Mouse (Mus musculus) thymus, postnatal 4 days (tissue): ENCODE results near the gene Shroom1.

Experiments used
- DNase-seq: peaks from one replicate; pipeline ENCODE4 v3.0.0; 2021

Gene Shroom1

GRCm38 (mm10) chr11:53447996-53448395 lies 9.0 kb upstream of the Shroom1 start:
- no peak for DNase-seq

DNA sequence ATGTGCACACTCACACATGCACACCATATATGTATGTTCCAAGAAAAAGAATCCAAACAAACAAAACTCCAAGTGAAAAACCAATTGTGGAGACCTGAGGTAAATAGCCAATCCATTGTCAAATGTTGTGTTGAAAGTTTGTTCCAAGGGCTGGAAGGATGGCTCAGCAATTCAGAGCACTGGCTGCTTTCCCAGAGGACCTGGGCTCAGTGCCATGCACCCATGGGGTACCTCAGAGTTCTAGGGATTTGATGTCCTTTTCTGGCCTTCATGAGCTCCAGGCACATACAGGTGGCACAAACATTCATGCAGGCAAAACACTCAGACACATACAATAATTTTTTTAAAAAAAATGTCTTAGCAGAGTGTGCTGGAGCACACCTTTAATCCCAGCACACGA lies 8.5 kb upstream of the Shroom1 start:
- no peak for DNase-seq

GRCm38 (mm10) chr11:53450070-53450705 lies 6.8 kb upstream of the Shroom1 start:
- peak; percentile 44 for DNase-seq

GRCm38 (mm10) chr11:53451361-53451760 lies 5.6 kb upstream of the Shroom1 start:
- no peak for DNase-seq

DNA sequence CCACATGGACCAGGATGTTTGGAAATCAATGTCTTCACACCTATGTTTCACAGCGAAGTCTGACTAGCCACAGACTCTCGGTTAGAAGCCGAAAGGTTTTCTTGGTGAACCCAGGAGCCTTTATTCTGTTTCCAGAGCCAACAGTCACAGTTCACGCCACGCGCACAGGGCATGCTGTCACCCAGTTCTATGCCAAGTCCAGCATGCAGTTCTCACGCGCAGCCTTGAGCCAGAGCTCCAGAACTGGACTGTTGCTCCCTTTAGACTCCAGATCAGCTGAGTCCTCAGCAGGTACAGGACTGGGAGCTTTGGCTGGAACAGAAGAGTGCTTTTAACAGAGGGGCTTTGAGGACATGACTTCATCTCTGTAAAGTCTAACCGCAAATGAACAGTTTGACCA lies 4.6 kb upstream of the Shroom1 start:
- no peak for DNase-seq

DNA sequence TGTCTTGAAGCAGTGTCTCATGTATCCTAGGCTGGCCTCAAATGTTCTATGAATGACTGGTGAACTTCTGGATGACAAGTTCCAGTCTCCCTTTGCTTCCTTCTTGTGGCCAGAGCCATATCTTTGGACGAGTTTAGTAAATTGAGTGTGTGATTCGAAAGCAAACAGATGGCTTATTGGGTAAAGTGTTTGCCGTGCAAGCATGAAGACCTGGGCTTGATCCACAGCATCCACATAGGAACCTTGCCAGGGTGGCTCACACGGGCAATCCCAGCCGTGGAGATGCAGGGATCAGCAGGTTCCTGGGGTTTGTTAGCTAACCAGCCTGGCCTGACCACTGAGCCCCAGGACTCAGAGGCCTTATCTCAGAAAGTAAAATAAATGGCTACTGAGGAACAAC lies 4.0 kb upstream of the Shroom1 start:
- DNase-seq: no peak

GRCm38 (mm10) chr11:53457372-53457954 lies 458 bp downstream of the Shroom1 start:
- no peak for DNase-seq

DNA sequence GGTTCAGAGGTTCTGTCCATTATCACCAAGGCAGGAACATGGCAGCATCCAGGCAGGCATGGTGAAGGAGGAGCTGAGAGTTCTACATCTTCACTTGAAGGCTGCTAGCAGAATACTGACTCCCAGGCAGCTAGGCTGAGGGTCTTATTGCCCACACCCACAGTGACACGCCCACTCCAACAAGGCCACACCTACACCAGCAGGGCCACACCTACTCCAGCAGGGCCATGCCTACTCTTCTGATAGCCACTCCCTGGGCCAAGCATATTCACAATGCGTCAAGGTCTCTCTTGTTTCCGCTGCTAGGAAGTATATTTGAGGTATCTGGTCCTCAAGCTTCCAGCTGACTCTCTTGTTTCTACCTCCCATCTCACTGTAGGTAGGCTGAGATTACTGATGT lies 2.0 kb downstream of the Shroom1 start:
- no peak for DNase-seq

- DNase-seq: no peak
Observed at GRCm38 (mm10) chr11:53460192-53460591, 3.2 kb downstream of the Shroom1 start.

- DNase-seq: no peak
Observed at GRCm38 (mm10) chr11:53461727-53462126, 4.7 kb downstream of the Shroom1 start.

DNA sequence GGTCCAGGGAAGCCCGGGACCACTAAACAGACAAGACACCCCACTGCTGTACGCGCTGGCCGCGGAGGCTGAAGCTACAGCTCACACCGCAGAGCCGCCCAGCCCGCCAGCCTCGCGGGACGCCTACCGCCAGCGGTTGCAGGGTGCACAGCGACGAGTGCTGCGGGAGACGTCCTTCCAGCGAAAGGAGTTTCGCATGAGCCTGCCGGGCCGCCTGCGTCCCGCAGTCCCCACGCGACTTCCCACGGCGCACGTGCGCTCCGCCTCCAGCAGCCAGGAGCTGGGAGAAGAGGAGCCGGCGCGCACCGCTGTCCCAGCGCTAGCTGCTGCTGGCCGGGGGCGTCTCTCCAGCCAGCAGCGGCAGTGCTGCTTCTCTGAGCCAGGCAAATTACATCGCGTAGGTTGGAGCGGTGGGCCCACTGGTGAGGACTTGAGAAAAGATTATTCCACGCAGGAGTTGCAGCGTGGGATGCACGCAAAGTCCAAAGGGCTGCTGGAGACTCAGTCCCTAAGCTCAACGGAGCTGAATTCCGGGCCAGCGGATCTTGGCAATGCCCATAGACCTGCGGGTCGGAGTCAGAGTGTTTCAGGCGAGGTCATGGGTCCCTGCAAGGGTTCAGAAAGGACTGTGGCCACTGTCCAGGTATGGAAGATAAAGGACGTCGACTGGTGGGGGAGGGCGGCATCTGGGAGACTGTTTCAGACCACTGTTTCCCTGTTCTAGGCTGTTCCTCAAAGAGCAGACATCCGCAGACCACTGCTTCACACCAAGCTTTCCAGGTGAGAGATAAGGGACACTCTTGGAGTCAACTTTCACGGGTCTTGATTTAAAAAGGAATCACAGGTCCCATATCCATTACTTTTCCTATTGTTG lies 6.8 kb downstream of the Shroom1 start:
- DNase-seq: peak; percentile 40

GRCm38 (mm10) chr11:53466231-53466971 lies 9.4 kb downstream of the Shroom1 start:
- DNase-seq: peak; percentile 85

- no peak for DNase-seq
Observed at GRCm38 (mm10) chr11:53469294-53469967, 12.4 kb downstream of the Shroom1 start.

- DNase-seq: peak; percentile 95
Observed at GRCm38 (mm10) chr11:53469968-53470695, 13.1 kb downstream of the Shroom1 start, which contains the start of gene Gm9837. Gene Gm9837, minus strand, starts transcription at chr11:53470479.

DNA sequence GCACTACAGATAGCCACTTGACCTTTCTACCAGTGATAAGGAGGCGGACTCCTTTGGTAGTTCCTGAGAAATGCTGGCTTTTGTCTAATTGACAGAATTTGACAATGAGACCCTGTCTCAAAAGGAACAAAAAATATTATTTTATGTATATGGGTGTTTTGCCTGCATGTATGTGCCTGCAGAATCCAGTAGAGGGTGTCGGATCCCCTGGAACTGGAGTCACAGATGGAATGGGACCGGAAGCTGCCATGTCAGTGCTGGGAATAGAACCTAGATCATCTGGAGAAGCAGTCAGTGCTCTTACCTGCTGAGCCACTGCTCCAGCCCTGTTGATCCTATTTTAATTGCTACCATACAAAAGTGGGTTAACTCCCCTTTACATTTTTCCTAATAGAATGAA lies 15.7 kb downstream of the Shroom1 start:
- no peak for DNase-seq

DNA sequence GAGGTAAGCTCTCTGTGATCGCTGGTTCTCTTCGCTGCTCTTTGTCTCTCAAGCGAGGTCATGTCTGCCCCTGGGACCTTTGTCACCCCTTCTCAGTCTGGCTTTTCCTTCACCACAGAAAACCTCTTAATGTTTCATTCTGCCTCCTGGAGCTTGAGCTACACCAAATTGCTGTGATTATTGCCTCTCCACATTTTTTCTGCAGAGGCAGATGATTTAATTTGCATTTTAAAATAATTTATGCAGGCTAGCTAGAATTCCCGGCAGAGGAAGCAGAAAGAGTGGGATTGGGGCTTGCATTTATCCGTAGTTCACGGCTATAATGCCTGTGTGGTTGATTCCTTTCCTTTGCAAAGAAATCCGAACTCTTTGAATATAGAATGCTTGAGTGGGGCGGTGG lies 18.6 kb downstream of the Shroom1 start:
- DNase-seq: no peak

- DNase-seq: no peak
Observed at GRCm38 (mm10) chr11:53477833-53478232, 20.8 kb downstream of the Shroom1 start.

DNA sequence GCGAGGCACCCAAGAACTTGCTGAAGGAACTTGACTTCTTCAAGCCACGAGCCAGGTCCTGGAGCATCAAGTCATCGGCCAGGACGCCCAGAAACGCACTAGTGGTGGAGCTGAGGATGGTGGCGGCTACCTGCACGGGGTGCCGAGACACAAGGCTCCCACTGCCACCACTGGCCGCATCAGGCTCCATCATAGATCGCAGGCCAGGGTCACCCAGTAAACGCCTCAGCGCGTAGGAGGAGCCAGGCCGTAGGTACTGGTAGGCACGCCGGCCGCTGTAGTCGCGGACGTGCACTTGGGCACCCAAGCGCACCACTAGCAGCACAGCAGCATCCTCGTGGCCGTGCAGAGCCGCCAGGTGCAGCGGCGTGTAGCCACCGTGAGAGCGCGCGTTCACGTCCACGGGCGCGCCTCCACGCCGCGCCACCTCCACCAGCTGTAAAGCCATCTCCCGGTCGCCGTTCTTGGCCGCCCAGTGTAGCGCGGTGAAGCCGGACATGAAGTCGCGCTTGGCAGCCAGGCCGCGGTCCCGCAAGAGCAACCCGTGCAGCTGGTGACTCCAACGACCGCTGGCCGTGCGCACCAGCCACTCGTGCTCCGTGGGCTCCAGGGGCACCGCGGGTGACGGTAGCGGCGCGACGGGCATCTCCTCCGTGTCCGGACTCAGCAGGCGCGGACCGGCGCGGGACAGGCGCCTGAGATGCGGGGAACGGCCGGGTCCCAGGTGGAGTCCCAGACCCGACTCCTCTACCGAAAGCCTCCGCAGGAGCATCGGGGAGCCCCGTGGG lies 21.6 kb downstream of the Shroom1 start:
- peak; percentile 27 for DNase-seq

DNA sequence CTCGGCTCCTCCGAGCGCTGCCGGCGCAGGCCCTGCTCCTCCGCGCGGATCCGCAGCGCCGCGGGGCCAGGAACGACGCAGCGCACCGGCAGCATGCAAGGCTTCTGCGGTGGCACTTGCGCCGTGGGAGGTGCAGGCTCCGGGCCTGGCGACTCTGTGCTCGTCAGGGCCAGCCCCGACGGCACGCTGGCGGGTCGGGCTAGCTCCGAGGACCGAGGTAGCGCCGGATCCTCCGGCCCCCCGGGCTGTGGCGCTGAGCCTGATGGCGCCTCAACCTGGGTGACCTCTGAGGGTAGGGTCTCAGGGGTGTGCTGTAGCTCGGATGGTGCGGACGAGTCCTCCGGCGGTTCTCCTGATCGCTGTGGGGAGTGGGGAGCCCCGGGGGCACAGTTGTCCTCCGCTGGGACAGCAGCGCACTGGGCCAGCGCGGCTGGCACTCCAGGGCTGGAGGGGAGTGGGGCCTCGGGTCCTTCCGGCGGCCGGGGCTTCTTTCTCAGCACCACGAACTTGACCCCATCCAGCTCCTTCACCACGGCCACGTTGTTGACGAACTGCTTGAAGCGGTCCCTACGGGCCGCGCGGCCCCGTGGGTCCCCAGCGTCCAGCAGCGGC lies 22.3 kb downstream of the Shroom1 start:
- DNase-seq: peak; percentile 44

DNA sequence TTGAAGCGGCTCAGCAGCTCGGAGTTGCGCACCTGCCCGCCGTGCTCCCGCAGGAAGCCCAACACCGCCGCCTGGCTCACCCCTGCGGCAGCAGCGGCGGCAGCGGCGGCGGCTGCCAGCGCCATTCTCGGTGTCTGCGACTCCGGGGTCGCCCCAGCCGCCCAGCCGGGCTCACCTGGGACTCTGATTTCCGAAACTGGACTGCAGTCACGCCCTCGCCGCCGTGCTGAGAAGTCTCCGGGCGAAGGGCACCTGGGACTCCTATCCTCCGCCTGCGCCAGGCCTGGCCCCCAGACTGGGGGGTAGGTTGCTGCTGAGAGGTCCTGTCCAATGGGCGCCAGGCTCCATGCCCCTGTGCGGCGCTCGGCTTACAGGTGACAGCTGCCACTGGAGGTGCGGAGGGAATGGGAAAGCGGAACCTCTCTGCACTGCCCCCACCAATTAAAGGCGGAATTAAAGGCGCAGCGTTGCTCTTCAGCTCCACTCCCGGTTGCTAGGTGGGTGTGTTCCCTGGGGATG lies 22.8 kb downstream of the Shroom1 start, which contains the start of the genes Gm9945 and Sowaha:
Gene Gm9945 (plus strand): TSS at position 384 of the 519 bp plus-strand sequence.
Gene Sowaha (minus strand): TSS at position 492 of the 519 bp plus-strand sequence.
- peak; percentile 67 for DNase-seq
